Mouse (Mus musculus) embryonic fibroblast, embryonic 13.5 days (primary cell): ENCODE measurements around the gene Pdcd1lg2.

ENCODE experiments used
- CTCF ChIP-seq: IDR thresholded peaks from 2 replicates; pipeline ENCODE4 v1.5.1; 2011; ENCODE audit warnings: mild to moderate bottlenecking, control low read depth, low read length, moderate library complexity, borderline replicate concordance; ENCODE audit not compliant: insufficient read depth
- POLR2A ChIP-seq: IDR thresholded peaks from 2 replicates; pipeline ENCODE4 v1.6.1; 2011; ENCODE audit warnings: low read depth, mild to moderate bottlenecking, control low read depth, low read length, moderate library complexity

DNA sequence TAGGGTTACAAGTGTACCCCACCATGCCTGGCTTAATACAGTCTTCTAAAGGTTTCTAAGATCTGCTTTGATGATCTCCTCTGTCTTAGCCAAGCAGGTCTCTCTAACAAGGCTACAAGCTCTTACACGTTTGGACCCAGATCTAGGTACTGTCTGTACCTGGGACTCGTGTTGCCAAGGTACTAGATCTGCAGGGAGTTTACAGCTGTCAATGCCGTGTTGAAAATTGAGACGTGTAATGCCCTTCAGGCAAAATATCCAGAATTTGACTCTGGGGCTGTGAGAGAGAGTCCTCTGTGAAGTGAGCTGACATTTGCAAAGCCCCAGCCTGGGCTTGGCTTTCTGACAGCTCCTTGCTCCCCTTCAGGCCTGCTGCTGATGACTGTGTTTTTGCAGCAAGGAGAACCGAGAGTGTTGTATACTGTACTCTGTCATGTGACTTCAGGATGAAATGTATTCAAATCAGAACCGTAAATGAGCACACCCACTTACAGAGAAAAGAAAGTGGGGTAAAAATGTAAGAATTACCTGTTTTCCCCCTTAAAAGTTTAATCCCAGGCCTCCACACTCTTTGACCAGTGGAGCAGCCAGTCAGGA is 85.4 kb downstream of the Pdcd1lg2 start:
- no peak for TF ChIP-seq POLR2A
- no peak for TF ChIP-seq CTCF
